ENCODE assay signal across 11 mouse cellular contexts in the genomic region with DNA sequence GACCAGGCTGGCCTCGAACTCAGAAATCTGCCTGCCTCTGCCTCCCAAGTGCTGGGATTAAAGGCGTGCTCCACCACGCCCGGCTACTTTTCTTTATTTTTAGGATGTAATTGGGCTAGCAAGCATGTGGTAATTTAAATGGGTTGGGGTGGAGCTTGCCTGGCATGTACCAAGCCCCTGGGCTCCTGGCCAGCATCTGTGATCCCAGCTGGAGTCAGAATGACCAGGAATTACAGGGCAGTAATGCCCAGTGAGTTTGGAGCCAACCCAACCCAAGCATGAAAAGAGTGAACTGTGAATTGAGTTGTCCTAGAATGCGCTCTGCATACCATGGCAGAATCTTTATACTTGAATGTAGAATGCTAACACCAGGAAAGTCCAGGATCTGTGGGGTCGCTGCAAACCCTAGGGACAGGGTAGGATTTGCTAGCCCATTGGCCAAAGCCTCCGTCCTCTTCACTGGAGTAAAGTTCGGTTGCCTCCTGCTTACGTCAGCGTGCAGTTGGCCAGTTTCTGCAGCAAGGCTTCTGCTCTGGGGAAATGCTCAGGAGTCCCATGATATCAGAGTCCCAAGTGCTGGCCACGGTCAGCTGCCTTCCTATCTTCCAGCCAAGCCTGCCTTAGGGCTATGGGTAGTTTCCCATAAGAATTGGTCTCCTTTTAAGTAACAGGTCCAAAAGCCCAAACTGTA. TPM values are rescaled to one million over a fixed set of nuclear protein-coding genes. Genes with fewer than 3 reads are reported as not detected.
DNase-seq lines count a peak whose midpoint lies in the region; ATAC-seq lines count a peak whose summit lies in the region.
"Had no signal": no experiment of that assay in that cellular context is flagged by ENCODE, and none has a peak within 500 bp of the region (broad histone marks: within the 10 kb centered on the region; RNA-seq: fewer than 3 reads in every experiment).

No protein-coding gene starts in this region.

- H3K9ac ChIP-seq in kidney, embryonic 15.5 days = no peak overlapping the region
- no peak overlapping the region for H3K9ac ChIP-seq in hindbrain, embryonic 16.5 days (ENCODE audit: low read depth, low read length)
- H3K9ac ChIP-seq: midbrain, embryonic 12.5 days; neural tube, embryonic 15.5 days had no signal

- peak; percentile 76 for DNase-seq in kidney, adult 18-20 months
- peak; percentile 77 for DNase-seq in adrenal gland, postnatal 14 days
- peak; percentile 50 to 51 for DNase-seq in cerebellum, adult 18-20 months
- peak; percentile 41 for DNase-seq in heart, postnatal 36 days
- DNase-seq in natural killer cell, adult 2 months (ENCODE audit: low spot score in 2 of 2) = no peak
- DNase-seq: lung, adult 18-20 months had no signal

- 96% methylated on average over 11 of the region's 11 CpGs for WGBS in kidney, embryonic 15.5 days
- WGBS in hindbrain, embryonic 16.5 days = 87% methylated on average over 11 of the region's 11 CpGs

- no peak overlapping the region for H3K4me2 ChIP-seq in kidney, embryonic 15.5 days
- no peak overlapping the region for H3K4me2 ChIP-seq in hindbrain, embryonic 16.5 days (ENCODE audit: low read length)
- H3K4me2 ChIP-seq: midbrain, embryonic 12.5 days; neural tube, embryonic 15.5 days had no signal

- H3K36me3 ChIP-seq in kidney, embryonic 15.5 days = peaks cover 98% of the 10 kb centered on the region
- peaks cover 50% of the 10 kb centered on the region for H3K36me3 ChIP-seq in hindbrain, embryonic 16.5 days (ENCODE audit: control insufficient read depth, insufficient read depth, low read length)

- H3K9me3 ChIP-seq in kidney, embryonic 15.5 days (replicated peaks) = 0 out of 2 replicates have a peak, but pooled peaks cover 4% of the 10 kb centered on the region
- no peaks in the 10 kb centered on the region for H3K9me3 ChIP-seq in hindbrain, embryonic 16.5 days (ENCODE audit: control insufficient read depth, low read length)
- H3K9me3 ChIP-seq: midbrain, embryonic 12.5 days; neural tube, embryonic 15.5 days had no signal

- no peak overlapping the region for H3K27ac ChIP-seq in kidney, embryonic 15.5 days
- H3K27ac ChIP-seq in hindbrain, embryonic 16.5 days (ENCODE audit: low read depth, low read length) = no peak overlapping the region
- H3K27ac ChIP-seq: midbrain, embryonic 12.5 days; neural tube, embryonic 15.5 days had no signal

- H3K4me3 ChIP-seq in kidney, embryonic 15.5 days (replicated peaks) = no peak overlapping the region
- no peak overlapping the region for H3K4me3 ChIP-seq in hindbrain, embryonic 16.5 days (ENCODE audit: low read length)
- H3K4me3 ChIP-seq: midbrain, embryonic 12.5 days; neural tube, embryonic 15.5 days had no signal

- H3K27me3 ChIP-seq in kidney, embryonic 15.5 days = no peaks in the 10 kb centered on the region
- H3K27me3 ChIP-seq in hindbrain, embryonic 16.5 days (replicated peaks; ENCODE audit: control insufficient read depth, insufficient read depth, low read length) = no peaks in the 10 kb centered on the region
- H3K27me3 ChIP-seq: midbrain, embryonic 12.5 days; neural tube, embryonic 15.5 days had no signal

- ATAC-seq in kidney, embryonic 15.5 days (replicated peaks; ENCODE audit: low FRiP score) = no peak
- ATAC-seq in hindbrain, embryonic 16.5 days = no peak

- intact Hi-C loops in heart, postnatal 36 days (cut with DNase I) = no loop called here

- no peaks in the 10 kb centered on the region for H3K4me1 ChIP-seq in kidney, embryonic 15.5 days
- H3K4me1 ChIP-seq in hindbrain, embryonic 16.5 days (ENCODE audit: control insufficient read depth, insufficient read depth, low read depth, low read length) = no peaks in the 10 kb centered on the region
- H3K4me1 ChIP-seq: midbrain, embryonic 12.5 days; neural tube, embryonic 15.5 days had no signal

RNA-seq across cellular contexts. Expression of a gene that starts 24.3 kb away (rescaled TPM):
- not detected in 2 replicates for polyA plus RNA-seq in kidney, embryonic 15.5 days (2015; fragmentation: Nextera tagmentation; extraction: Ambion mirVana)
- total RNA-seq in adrenal gland, postnatal 14 days (2021) = not detected in 2 replicates
- total RNA-seq in heart, postnatal 36 days (2021) = not detected
- 0.12 and 0.14 TPM in 2 replicates for polyA plus RNA-seq in hindbrain, embryonic 16.5 days (2015; fragmentation: Nextera tagmentation; extraction: Ambion mirVana)
- polyA plus RNA-seq: embryonic facial prominence, embryonic 14.5 days; midbrain, embryonic 12.5 days had no signal

RNA-seq across cellular contexts. Expression of a gene that starts 37.0 kb away (rescaled TPM):
- 45.3 and 47.4 TPM in 2 replicates for polyA plus RNA-seq in kidney, embryonic 15.5 days (2015; fragmentation: Nextera tagmentation; extraction: Ambion mirVana)
- 98.4 and 98.6 TPM in 2 replicates for total RNA-seq in adrenal gland, postnatal 14 days (2021)
- total RNA-seq in heart, postnatal 36 days (2021) = 100 to 1,000 TPM; 325 to 393 TPM
- polyA plus RNA-seq in hindbrain, embryonic 16.5 days (2015; fragmentation: Nextera tagmentation; extraction: Ambion mirVana) = 23.0 and 31.4 TPM in 2 replicates

RNA-seq across cellular contexts. Expression of a gene that starts 43.9 kb away (rescaled TPM):
- polyA plus RNA-seq in kidney, embryonic 15.5 days (2015; fragmentation: Nextera tagmentation; extraction: Ambion mirVana) = 0.19 and 0.90 TPM in 2 replicates
- 0.34 TPM in 1 of 2 replicates, not detected in the other for total RNA-seq in adrenal gland, postnatal 14 days (2021)
- total RNA-seq in heart, postnatal 36 days (2021) = under 1 TPM in 1 of 2 experiments, not detected in 1; 0.14 TPM
- polyA plus RNA-seq in hindbrain, embryonic 16.5 days (2015; fragmentation: Nextera tagmentation; extraction: Ambion mirVana) = 0.22 and 0.26 TPM in 2 replicates

Comparison
In these comparisons a context has a peak if more than half of its experiments do, and no peak if none do; other contexts are left out.
1. DNase-seq: peak in kidney, adult 18-20 months (single experiment), adrenal gland, postnatal 14 days (single experiment), cerebellum, adult 18-20 months (2 of 2) and heart, postnatal 36 days (2 of 2); none in natural killer cell, adult 2 months (0 of 2).